Mouse (Mus musculus) small intestine, adult 2 months (tissue): ENCODE measurements around the gene Asap2.

Experiments
- CTCF ChIP-seq: fragments of 200-500 bp; IDR thresholded peaks from 2 replicates; pipeline ENCODE4 v1.5.1; 2012; ENCODE audit warnings: low read depth, mild to moderate bottlenecking, control low read depth, inconsistent platforms, low read length, moderate library complexity, mixed read lengths; ENCODE audit not compliant: insufficient replicate concordance, insufficient read length; ENCODE audit errors: extremely low read depth
- POLR2A ChIP-seq: fragments of 200-500 bp; IDR thresholded peaks from 2 replicates; pipeline ENCODE4 v1.6.1; 2012; ENCODE audit warnings: low read depth, mild to moderate bottlenecking, control low read depth, inconsistent platforms, low read length, moderate library complexity

- TF ChIP-seq POLR2A: no peak
- no peak for TF ChIP-seq CTCF
Measured at GRCm38 (mm10) chr12:21305741-21306140, 315.5 kb downstream of the Asap2 start.
